Mouse (Mus musculus): Measurements from ENCODE around the gene Ctnnd1. TPM values are rescaled to one million over a fixed set of nuclear protein-coding genes. Genes with fewer than 3 reads are reported as not detected.

The Ctnnd1 gene
- total and polyA plus RNA-seq, 2 experiments from 2014 or later = 13.7 to 81.1 TPM

- H3K9me3 ChIP-seq (ENCODE audit: low read length) = no peaks in the 10 kb centered on the region
- WGBS = 3% methylated on average over 38 of the region's 39 CpGs
- no peaks in the 10 kb centered on the region for H3K4me1 ChIP-seq (ENCODE audit: insufficient read depth, low read length)
- H3K27me3 ChIP-seq (ENCODE audit: insufficient read depth, low read length) = no peaks in the 10 kb centered on the region
- ATAC-seq (ENCODE audit: low FRiP score) = peak; percentile 76
- TF ChIP-seq CTCF (IDR thresholded peaks at IDR 0.05) = no peak
- peak overlapping the region; percentile 77 for H3K4me3 ChIP-seq (ENCODE audit: low read depth, low read length)
- DNase-seq (ENCODE audit: low spot score) = peak; percentile 55
- peak overlapping the region; percentile 89 for H3K27ac ChIP-seq (ENCODE audit: low read depth, low read length)
- H3K4me2 ChIP-seq (ENCODE audit: low read depth, low read length, poor library complexity, severe bottlenecking) = peak overlapping the region; percentile 61
- H3K9ac ChIP-seq (replicated peaks; ENCODE audit: low read length, poor library complexity, severe bottlenecking) = peak overlapping the region; percentile 84
- peaks cover 18% of the 10 kb centered on the region for H3K36me3 ChIP-seq (ENCODE audit: insufficient read depth, low read length)
Measured at GRCm38 (mm10) chr2:84669828-84670568, 19.4 kb upstream of the Ctnnd1 start.

GRCm38 (mm10) chr2:84666081-84666480 is 15.5 kb upstream of the Ctnnd1 start:
- H3K9me3 ChIP-seq (ENCODE audit: low read length) = no peaks in the 10 kb centered on the region
- H3K27me3 ChIP-seq (ENCODE audit: insufficient read depth, low read length) = no peaks in the 10 kb centered on the region
- no peaks in the 10 kb centered on the region for H3K4me1 ChIP-seq (ENCODE audit: insufficient read depth, low read length)
- H3K4me2 ChIP-seq (ENCODE audit: low read depth, low read length, poor library complexity, severe bottlenecking) = no peak overlapping the region
- ATAC-seq (ENCODE audit: low FRiP score) (no peak), DNase-seq (ENCODE audit: low spot score) (no peak)
- no peak overlapping the region for H3K4me3 ChIP-seq (ENCODE audit: low read depth, low read length)
- H3K9ac ChIP-seq (replicated peaks; ENCODE audit: low read length, poor library complexity, severe bottlenecking) = no peak overlapping the region
- 70% methylated on average over 12 of the region's 12 CpGs for WGBS
- no peak overlapping the region for H3K27ac ChIP-seq (ENCODE audit: low read depth, low read length)
- no peak for TF ChIP-seq CTCF (IDR thresholded peaks at IDR 0.05)
- no peaks in the 10 kb centered on the region for H3K36me3 ChIP-seq (ENCODE audit: insufficient read depth, low read length)

GRCm38 (mm10) chr2:84662866-84663265 is 12.3 kb upstream of the Ctnnd1 start:
- H3K36me3 ChIP-seq (ENCODE audit: insufficient read depth, low read length) = no peaks in the 10 kb centered on the region
- TF ChIP-seq CTCF (IDR thresholded peaks at IDR 0.05) = peak; percentile 65
- no peak overlapping the region for H3K4me3 ChIP-seq (ENCODE audit: low read depth, low read length)
- ATAC-seq (ENCODE audit: low FRiP score) = no peak
- H3K4me1 ChIP-seq (ENCODE audit: insufficient read depth, low read length) = no peaks in the 10 kb centered on the region
- H3K9me3 ChIP-seq (ENCODE audit: low read length) = no peaks in the 10 kb centered on the region
- WGBS = 15% methylated on average over 2 of the region's 2 CpGs
- no peak overlapping the region for H3K27ac ChIP-seq (ENCODE audit: low read depth, low read length)
- H3K27me3 ChIP-seq (ENCODE audit: insufficient read depth, low read length) = no peaks in the 10 kb centered on the region
- no peak overlapping the region for H3K9ac ChIP-seq (replicated peaks; ENCODE audit: low read length, poor library complexity, severe bottlenecking)
- no peak overlapping the region for H3K4me2 ChIP-seq (ENCODE audit: low read depth, low read length, poor library complexity, severe bottlenecking)
- peak; percentile 47 for DNase-seq (ENCODE audit: low spot score)

GRCm38 (mm10) chr2:84660253-84660652 is 9.7 kb upstream of the Ctnnd1 start:
- Histone ChIP-seq H3K9ac (replicated peaks; ENCODE audit: low read length, poor library complexity, severe bottlenecking) (no peak overlapping the region), H3K4me1 (ENCODE audit: insufficient read depth, low read length) (no peaks in the 10 kb centered on the region), H3K36me3 (ENCODE audit: insufficient read depth, low read length) (no peaks in the 10 kb centered on the region), H3K4me3 (ENCODE audit: low read depth, low read length) (no peak overlapping the region), H3K4me2 (ENCODE audit: low read depth, low read length, poor library complexity, severe bottlenecking) (no peak overlapping the region), H3K27me3 (ENCODE audit: insufficient read depth, low read length) (no peaks in the 10 kb centered on the region), H3K27ac (ENCODE audit: low read depth, low read length) (no peak overlapping the region), H3K9me3 (ENCODE audit: low read length) (no peaks in the 10 kb centered on the region)
- peak; percentile 67 for TF ChIP-seq CTCF (IDR thresholded peaks at IDR 0.05)
- ATAC-seq (ENCODE audit: low FRiP score) (no peak), DNase-seq (ENCODE audit: low spot score) (peak; percentile 45)
- 70% methylated on average over 3 of the region's 3 CpGs for WGBS

GRCm38 (mm10) chr2:84658806-84659205 is 8.2 kb upstream of the Ctnnd1 start, which contains the start of gene Btbd18:
Gene Btbd18 (plus strand): TSS chr2:84659079.
- no peaks in the 10 kb centered on the region for H3K36me3 ChIP-seq (ENCODE audit: insufficient read depth, low read length)
- TF ChIP-seq CTCF (IDR thresholded peaks at IDR 0.05) = no peak
- 94% methylated on average over 32 of the region's 32 CpGs for WGBS

GRCm38 (mm10) chr2:84655864-84656263 is 5.3 kb upstream of the Ctnnd1 start:
- Histone ChIP-seq H3K36me3 (ENCODE audit: insufficient read depth, low read length) (no peaks in the 10 kb centered on the region), H3K27ac (ENCODE audit: low read depth, low read length) (no peak overlapping the region), H3K9ac (replicated peaks; ENCODE audit: low read length, poor library complexity, severe bottlenecking) (no peak overlapping the region), H3K4me2 (ENCODE audit: low read depth, low read length, poor library complexity, severe bottlenecking) (no peak overlapping the region), H3K9me3 (ENCODE audit: low read length) (no peaks in the 10 kb centered on the region), H3K27me3 (ENCODE audit: insufficient read depth, low read length) (no peaks in the 10 kb centered on the region), H3K4me1 (ENCODE audit: insufficient read depth, low read length) (no peaks in the 10 kb centered on the region), H3K4me3 (ENCODE audit: low read depth, low read length) (no peak overlapping the region)
- ATAC-seq (ENCODE audit: low FRiP score) = no peak
- no peak for DNase-seq (ENCODE audit: low spot score)
- 76% methylated on average over 1 of the region's 1 CpGs for WGBS
- TF ChIP-seq CTCF (IDR thresholded peaks at IDR 0.05) = no peak

More at GRCm38 (mm10) chr2:84658806-84659205, 8.2 kb upstream of the Ctnnd1 start, which contains the start of gene Btbd18:
- H3K27me3 ChIP-seq (ENCODE audit: insufficient read depth, low read length) = no peaks in the 10 kb centered on the region
- ATAC-seq (ENCODE audit: low FRiP score) = no peak
- no peak for DNase-seq (ENCODE audit: low spot score)
- H3K4me1 ChIP-seq (ENCODE audit: insufficient read depth, low read length) = no peaks in the 10 kb centered on the region
- no peak within 1 kb of the TSS for H3K4me2 ChIP-seq (ENCODE audit: low read depth, low read length, poor library complexity, severe bottlenecking)
- no peak within 1 kb of the TSS for H3K9ac ChIP-seq (replicated peaks; ENCODE audit: low read length, poor library complexity, severe bottlenecking)
- no peak within 1 kb of the TSS for H3K4me3 ChIP-seq (ENCODE audit: low read depth, low read length)
- H3K27ac ChIP-seq (ENCODE audit: low read depth, low read length) = no peak within 1 kb of the TSS
- no peaks in the 10 kb centered on the region for H3K9me3 ChIP-seq (ENCODE audit: low read length)

Data from midbrain, postnatal 0 days (tissue).